ENCODE assay signal across 10 mouse cellular contexts in genomic region chr16:10741082-10741481, GRCm38 (mm10). TPM values are rescaled to one million over a fixed set of nuclear protein-coding genes. Genes with fewer than 3 reads are reported as not detected.
DNase-seq lines count a peak whose midpoint lies in the region; ATAC-seq and TF ChIP-seq lines count a peak whose summit lies in the region.
"Had no signal": no experiment of that assay in that cellular context is flagged by ENCODE, and none has a peak within 500 bp of the region (broad histone marks: within the 10 kb centered on the region; RNA-seq: fewer than 3 reads in every experiment).

No protein-coding gene starts in this region.

- H3K4me3 ChIP-seq in gastrocnemius, adult 2 months: no peak overlapping the region; the same call in 1 of the 2 replicates
- no peak overlapping the region; the same call in 1 of the 2 replicates for H3K4me3 ChIP-seq in spleen, adult 2 months (ENCODE audit: extremely low read depth, insufficient read depth, insufficient read length)
- no peak overlapping the region for H3K4me3 ChIP-seq in intestine, embryonic 16.5 days (ENCODE audit: low read length)
- H3K4me3 ChIP-seq in stomach, embryonic 14.5 days (ENCODE audit: low read depth, low read length): no peak overlapping the region
- no peak overlapping the region for H3K4me3 ChIP-seq in forebrain, embryonic 15.5 days
- H3K4me3 ChIP-seq in left cerebral cortex, adult 2 months: no peak overlapping the region
- H3K4me3 ChIP-seq: midbrain, embryonic 10.5 days had no signal

- H3K27me3 ChIP-seq in spleen, adult 2 months (ENCODE audit: control insufficient read depth, insufficient read depth, low read length): no peaks in the 10 kb centered on the region
- no peaks in the 10 kb centered on the region for H3K27me3 ChIP-seq in intestine, embryonic 16.5 days (replicated peaks; ENCODE audit: control insufficient read depth, insufficient read depth, low read length)
- no peaks in the 10 kb centered on the region for H3K27me3 ChIP-seq in stomach, embryonic 14.5 days (ENCODE audit: control insufficient read depth, insufficient read depth, low read length)
- no peaks in the 10 kb centered on the region for H3K27me3 ChIP-seq in forebrain, embryonic 15.5 days

- H3K4me2 ChIP-seq in intestine, embryonic 16.5 days (ENCODE audit: low read depth, low read length): no peak overlapping the region
- no peak overlapping the region for H3K4me2 ChIP-seq in stomach, embryonic 14.5 days (replicated peaks; ENCODE audit: low read depth, low read length)
- no peak overlapping the region for H3K4me2 ChIP-seq in forebrain, embryonic 15.5 days (replicated peaks)

- peaks cover 10% of the 10 kb centered on the region for H3K4me1 ChIP-seq in spleen, adult 2 months (ENCODE audit: control insufficient read depth, insufficient read depth, insufficient read length)
- no peaks in the 10 kb centered on the region for H3K4me1 ChIP-seq in intestine, embryonic 16.5 days (ENCODE audit: control insufficient read depth, insufficient read depth, low read length)
- H3K4me1 ChIP-seq in stomach, embryonic 14.5 days (ENCODE audit: control insufficient read depth, insufficient read depth, low read length): peaks cover 10% of the 10 kb centered on the region; the same call in 1 of the 2 replicates
- no peaks in the 10 kb centered on the region for H3K4me1 ChIP-seq in forebrain, embryonic 15.5 days

- H3K27ac ChIP-seq in gastrocnemius, adult 2 months: peak overlapping the region; percentile 81
- H3K27ac ChIP-seq in spleen, adult 2 months (ENCODE audit: insufficient read depth, low read length): peak overlapping the region; percentile 47
- no peak overlapping the region for H3K27ac ChIP-seq in intestine, embryonic 16.5 days (ENCODE audit: low read length)
- 0 out of 2 replicates have a peak overlapping the region, but pooled peaks have one; percentile 44 for H3K27ac ChIP-seq in stomach, embryonic 14.5 days (ENCODE audit: low read length)
- H3K27ac ChIP-seq in forebrain, embryonic 15.5 days (replicated peaks): no peak overlapping the region
- H3K27ac ChIP-seq in left cerebral cortex, adult 2 months: no peak overlapping the region

- WGBS in spleen, adult 2 months: 46% methylated on average over 2 of the region's 2 CpGs
- WGBS in intestine, embryonic 16.5 days: 63% methylated on average over 2 of the region's 2 CpGs
- WGBS in stomach, embryonic 14.5 days: 70% methylated on average over 2 of the region's 2 CpGs
- WGBS in forebrain, embryonic 15.5 days: 91% methylated on average over 2 of the region's 2 CpGs

- TF ChIP-seq POLR2A in spleen, adult 2 months (IDR thresholded peaks at IDR 0.05; ENCODE audit: low read depth, low read length): no peak

- no peak for TF ChIP-seq CTCF in gastrocnemius, adult 2 months (IDR thresholded peaks at IDR 0.05)
- TF ChIP-seq CTCF in spleen, adult 2 months (IDR thresholded peaks at IDR 0.05; ENCODE audit: extremely low read depth, insufficient read depth, insufficient read length, insufficient replicate concordance): no peak
- TF ChIP-seq CTCF in left cerebral cortex, adult 2 months (IDR thresholded peaks at IDR 0.05): no peak

- intact Hi-C loops in gastrocnemius, adult 2 months (cut with DNase I): no loop called here
- intact Hi-C loops in left cerebral cortex, adult 2 months (cut with DNase I): loop anchor here (10.0 kb wide), 1 partner anchor 606 kb away; no protein-coding TSS in a partner anchor

- ATAC-seq in intestine, embryonic 16.5 days: peak; percentile 76
- 0 out of 2 replicates have a peak, but pooled peaks have one; percentile 30 for ATAC-seq in stomach, embryonic 14.5 days (ENCODE audit: insufficient number of reproducible peaks, insufficient read depth, low FRiP score, low read depth)
- ATAC-seq in forebrain, embryonic 15.5 days (replicated peaks): no peak

- DNase-seq in gastrocnemius, adult 2 months: no peak
- no peak for DNase-seq in gastrocnemius, postnatal 10 days
- DNase-seq in spleen, adult 2 months (ENCODE audit: low read depth in 1 of 2, low spot score in 2 of 2): peak in 1 of 2 experiments; percentile 25
- DNase-seq in spleen, postnatal 10 days (ENCODE audit: low spot score in 2 of 2): no peak
- no peak for DNase-seq in left cerebral cortex, adult 2 months (ENCODE audit: extremely low spot score in 1 of 2, low spot score in 2 of 2)

- H3K36me3 ChIP-seq in spleen, adult 2 months (ENCODE audit: control insufficient read depth, insufficient read depth, low read length): no peaks in the 10 kb centered on the region
- no peaks in the 10 kb centered on the region for H3K36me3 ChIP-seq in intestine, embryonic 16.5 days (ENCODE audit: control insufficient read depth, insufficient read depth, low read length)
- H3K36me3 ChIP-seq in stomach, embryonic 14.5 days (ENCODE audit: control insufficient read depth, insufficient read depth, low read length): no peaks in the 10 kb centered on the region
- H3K36me3 ChIP-seq in forebrain, embryonic 15.5 days: no peaks in the 10 kb centered on the region
- H3K36me3 ChIP-seq: midbrain, embryonic 10.5 days had no signal

- H3K9me3 ChIP-seq in intestine, embryonic 16.5 days (ENCODE audit: control insufficient read depth, low read length): no peaks in the 10 kb centered on the region
- H3K9me3 ChIP-seq in stomach, embryonic 14.5 days (ENCODE audit: control insufficient read depth, low read depth, low read length): no peaks in the 10 kb centered on the region
- no peaks in the 10 kb centered on the region for H3K9me3 ChIP-seq in forebrain, embryonic 15.5 days
- H3K9me3 ChIP-seq: midbrain, embryonic 10.5 days had no signal

- H3K9ac ChIP-seq in intestine, embryonic 16.5 days (ENCODE audit: low read depth, low read length): no peak overlapping the region
- H3K9ac ChIP-seq in stomach, embryonic 14.5 days (replicated peaks; ENCODE audit: low read depth, low read length): no peak overlapping the region
- no peak overlapping the region for H3K9ac ChIP-seq in forebrain, embryonic 15.5 days (replicated peaks)

RNA-seq across cellular contexts. Expression of gene Socs1, which starts 44.3 kb away (rescaled TPM):
- under 1 TPM; 0.33 to 0.61 TPM for total RNA-seq in gastrocnemius, adult 2 months (2021)
- total RNA-seq in gastrocnemius, postnatal 10 days (2021): 1 to 10 TPM; 1.1 to 2.2 TPM
- polyA plus RNA-seq in spleen, adult 2 months (2012; rRNA removed): 14.0 and 29.0 TPM in 2 replicates
- 4.9 and 5.2 TPM in 2 replicates for polyA plus RNA-seq in intestine, embryonic 16.5 days (2015; fragmentation: Nextera tagmentation; extraction: Ambion mirVana)
- 11.3 and 11.4 TPM in 2 replicates for polyA plus RNA-seq in stomach, embryonic 14.5 days (2014; fragmentation: Nextera tagmentation; extraction: Ambion mirVana)
- 1.7 and 2.1 TPM in 2 replicates for polyA plus RNA-seq in forebrain, embryonic 15.5 days (2015; fragmentation: Nextera tagmentation; extraction: Ambion mirVana)
- total RNA-seq in left cerebral cortex, adult 2 months (2021): 1 to 10 TPM in 1 of 2 experiments, under 1 TPM in 1; 0.82 to 1.2 TPM

RNA-seq across cellular contexts. Expression of gene Tnp2, which starts 47.4 kb away (rescaled TPM):
- total RNA-seq in gastrocnemius, adult 2 months (2021): not detected
- not detected for total RNA-seq in gastrocnemius, postnatal 10 days (2021)
- polyA plus RNA-seq in spleen, adult 2 months (2012; rRNA removed): 0.35 TPM in 1 of 2 replicates, not detected in the other
- not detected in 2 replicates for polyA plus RNA-seq in intestine, embryonic 16.5 days (2015; fragmentation: Nextera tagmentation; extraction: Ambion mirVana)
- not detected in 2 replicates for polyA plus RNA-seq in stomach, embryonic 14.5 days (2014; fragmentation: Nextera tagmentation; extraction: Ambion mirVana)
- polyA plus RNA-seq in forebrain, embryonic 15.5 days (2015; fragmentation: Nextera tagmentation; extraction: Ambion mirVana): not detected in 2 replicates
- not detected for total RNA-seq in left cerebral cortex, adult 2 months (2021)
- total RNA-seq: layer of hippocampus, postnatal 14 days had no signal
- polyA plus RNA-seq: midbrain, embryonic 10.5 days had no signal

RNA-seq across cellular contexts. Expression of gene Prm3, which starts 49.6 kb away (rescaled TPM):
- total RNA-seq in gastrocnemius, adult 2 months (2021): not detected
- total RNA-seq in gastrocnemius, postnatal 10 days (2021): not detected
- not detected in 2 replicates for polyA plus RNA-seq in spleen, adult 2 months (2012; rRNA removed)
- not detected in 2 replicates for polyA plus RNA-seq in intestine, embryonic 16.5 days (2015; fragmentation: Nextera tagmentation; extraction: Ambion mirVana)
- not detected in 2 replicates for polyA plus RNA-seq in stomach, embryonic 14.5 days (2014; fragmentation: Nextera tagmentation; extraction: Ambion mirVana)
- polyA plus RNA-seq in forebrain, embryonic 15.5 days (2015; fragmentation: Nextera tagmentation; extraction: Ambion mirVana): not detected in 2 replicates
- total RNA-seq in left cerebral cortex, adult 2 months (2021): not detected
- total RNA-seq: layer of hippocampus, postnatal 14 days had no signal
- polyA plus RNA-seq: midbrain, embryonic 10.5 days had no signal

RNA-seq across cellular contexts. Expression of gene Prm2, which starts 54.9 kb away (rescaled TPM):
- total RNA-seq in gastrocnemius, adult 2 months (2021): not detected
- not detected for total RNA-seq in gastrocnemius, postnatal 10 days (2021)
- polyA plus RNA-seq in spleen, adult 2 months (2012; rRNA removed): not detected in 2 replicates
- polyA plus RNA-seq in intestine, embryonic 16.5 days (2015; fragmentation: Nextera tagmentation; extraction: Ambion mirVana): not detected in 2 replicates
- not detected in 2 replicates for polyA plus RNA-seq in stomach, embryonic 14.5 days (2014; fragmentation: Nextera tagmentation; extraction: Ambion mirVana)
- polyA plus RNA-seq in forebrain, embryonic 15.5 days (2015; fragmentation: Nextera tagmentation; extraction: Ambion mirVana): not detected in 2 replicates
- not detected for total RNA-seq in left cerebral cortex, adult 2 months (2021)
- total RNA-seq: layer of hippocampus, postnatal 14 days had no signal
- polyA plus RNA-seq: midbrain, embryonic 10.5 days had no signal

Comparison
In these comparisons a context has a peak if more than half of its experiments do, and no peak if none do; other contexts are left out.
1. H3K27ac ChIP-seq: peak in gastrocnemius, adult 2 months (single experiment), spleen, adult 2 months (single experiment) and stomach, embryonic 14.5 days (single experiment); none in intestine, embryonic 16.5 days (single experiment), forebrain, embryonic 15.5 days (single experiment) and left cerebral cortex, adult 2 months (single experiment).